Mouse (Mus musculus) stomach, postnatal 0 days (tissue): Measurements from ENCODE around the gene Creb5. TPM values are rescaled to one million over a fixed set of nuclear protein-coding genes. Genes with fewer than 3 reads are reported as not detected.

Experiments used
- ATAC-seq: fragments of 200-750 bp; cut with Nextera tagmentation; 2 replicates; pipeline ENCODE4 v1.8.0; 2017; ENCODE audit not compliant: low FRiP score, low TSS enrichment
- DNase-seq: peaks from one replicate; pipeline ENCODE4 v3.0.0-alpha.2; 2016; ENCODE audit warnings: low spot score
- H3K27ac ChIP-seq: fragments of 300-500 bp; sonication (generic); replicated peaks from 2 replicates; pipeline ENCODE4 v1.5.1; 2014; ENCODE audit warnings: mild to moderate bottlenecking, control low read depth
- H3K27me3 ChIP-seq: fragments of 300-500 bp; sonication (generic); 2 replicates; pipeline ENCODE4 v1.6.1; 2014; ENCODE audit warnings: low read length; ENCODE audit not compliant: control insufficient read depth, insufficient read depth
- H3K36me3 ChIP-seq: fragments of 300-500 bp; sonication (generic); 2 replicates; pipeline ENCODE4 v1.6.1; 2014; ENCODE audit warnings: low read length, mixed read lengths; ENCODE audit not compliant: control insufficient read depth, insufficient read depth
- H3K4me1 ChIP-seq: fragments of 300-500 bp; sonication (generic); replicated peaks from 2 replicates; pipeline ENCODE4 v1.6.1; 2014; ENCODE audit warnings: antibody characterized with exemption; ENCODE audit not compliant: control insufficient read depth, insufficient read depth
- H3K4me2 ChIP-seq: fragments of 300-500 bp; sonication (generic); replicated peaks from 2 replicates; pipeline ENCODE4 v1.6.1; 2014; ENCODE audit warnings: low read depth, mild to moderate bottlenecking, control low read depth, moderate library complexity
- H3K4me3 ChIP-seq: fragments of 300-500 bp; sonication (generic); 2 replicates; pipeline ENCODE4 v1.5.1; 2014; ENCODE audit warnings: low read depth, low read length, control low read depth
- H3K9ac ChIP-seq: fragments of 300-500 bp; sonication (generic); 2 replicates; pipeline ENCODE4 v1.6.1; 2014; ENCODE audit warnings: mild to moderate bottlenecking, low read length, control low read depth, mixed read lengths
- H3K9me3 ChIP-seq: fragments of 300-500 bp; sonication (generic); 2 replicates; pipeline ENCODE4 v1.6.1; 2016; ENCODE audit warnings: low read length; ENCODE audit not compliant: control insufficient read depth
- CTCF ChIP-seq: IDR thresholded peaks from 2 replicates; pipeline ENCODE4 v1.5.1; 2016; ENCODE audit warnings: antibody characterized with exemption, low read depth, mild to moderate bottlenecking, moderate library complexity
- EP300 ChIP-seq: optimal IDR thresholded peaks from 2 replicates; pipeline ENCODE3; 2016; ENCODE audit warnings: antibody characterized with exemption
- WGBS: fragments of 180-500 bp; shearing (Covaris S2); extraction: QIAGEN DNeasy Blood & Tissue Kit; methylation state at CpG from one replicate; pipeline ENCODE4 v1.1.7; 2014; 5-methylcytosine and 5-hydroxymethylcytosine counted together
- polyA plus RNA-seq: library from polyadenylated mRNA; unstranded; fragments of >200 nt; fragmentation: Nextera tagmentation; extraction: Ambion mirVana; gene quantifications from 2 replicates; pipeline ENCODE4 v1.2.1, GENCODE M21; 2015

Gene Creb5
- polyA plus RNA-seq, 1 experiment from 2014 or later = 3.2 TPM

GRCm38 (mm10) chr6:53710560-53710959, 423.5 kb downstream of the Creb5 start:
- Histone ChIP-seq H3K27me3 (no peaks in the 10 kb centered on the region), H3K9ac (no peak overlapping the region), H3K9me3 (no peaks in the 10 kb centered on the region), H3K36me3 (no peaks in the 10 kb centered on the region), H3K4me1 (no peaks in the 10 kb centered on the region), H3K27ac (no peak overlapping the region), H3K4me3 (no peak overlapping the region), H3K4me2 (no peak overlapping the region)
- peak; percentile 71; the same call in 1 of the 2 replicates for ATAC-seq
- no peak for TF ChIP-seq EP300
- TF ChIP-seq CTCF = peak; percentile 32
- 43% methylated on average over 5 of the region's 5 CpGs for WGBS
- peak; percentile 36 for DNase-seq

- Histone ChIP-seq H3K36me3 (no peaks in the 10 kb centered on the region), H3K4me3 (no peak overlapping the region)
Observed at GRCm38 (mm10) chr6:53713152-53713551, 426.1 kb downstream of the Creb5 start.

GRCm38 (mm10) chr6:53714908-53715321, 427.8 kb downstream of the Creb5 start:
- TF ChIP-seq EP300 = no peak
- no peak for TF ChIP-seq CTCF
- no peak overlapping the region for H3K4me2 ChIP-seq
- 70% methylated on average over 9 of the region's 9 CpGs for WGBS

More at GRCm38 (mm10) chr6:53713152-53713551, 426.1 kb downstream of the Creb5 start:
- no peak for DNase-seq
- H3K9me3 ChIP-seq = no peaks in the 10 kb centered on the region
- H3K27ac ChIP-seq = no peak overlapping the region
- H3K27me3 ChIP-seq = no peaks in the 10 kb centered on the region
- no peak for ATAC-seq
- no peaks in the 10 kb centered on the region for H3K4me1 ChIP-seq
- H3K9ac ChIP-seq = no peak overlapping the region
- TF ChIP-seq EP300 = no peak
- TF ChIP-seq CTCF = peak; percentile 2; the same call in 1 of the 2 replicates
- WGBS = 65% methylated on average over 9 of the region's 9 CpGs
- no peak overlapping the region for H3K4me2 ChIP-seq

GRCm38 (mm10) chr6:53716013-53716412, 428.9 kb downstream of the Creb5 start:
- Histone ChIP-seq H3K9me3 (no peaks in the 10 kb centered on the region), H3K9ac (no peak overlapping the region), H3K36me3 (no peaks in the 10 kb centered on the region), H3K4me1 (no peaks in the 10 kb centered on the region), H3K4me2 (no peak overlapping the region), H3K27me3 (no peaks in the 10 kb centered on the region), H3K4me3 (no peak overlapping the region), H3K27ac (no peak overlapping the region)
- TF ChIP-seq EP300 (no peak), CTCF (no peak)
- WGBS = 44% methylated on average over 9 of the region's 9 CpGs
- ATAC-seq = no peak
- no peak for DNase-seq

More at GRCm38 (mm10) chr6:53714908-53715321, 427.8 kb downstream of the Creb5 start:
- Histone ChIP-seq H3K27ac (no peak overlapping the region; the same call in 1 of the 2 replicates), H3K36me3 (no peaks in the 10 kb centered on the region), H3K27me3 (no peaks in the 10 kb centered on the region), H3K4me1 (no peaks in the 10 kb centered on the region), H3K9ac (no peak overlapping the region), H3K4me3 (no peak overlapping the region), H3K9me3 (no peaks in the 10 kb centered on the region)
- no peak for DNase-seq
- peak; percentile 70 for ATAC-seq

- 89% methylated on average over 3 of the region's 3 CpGs for WGBS
- DNase-seq = no peak
- ATAC-seq = no peak
- no peak overlapping the region for H3K9ac ChIP-seq
- no peaks in the 10 kb centered on the region for H3K36me3 ChIP-seq
- no peak overlapping the region for H3K4me2 ChIP-seq
- H3K27ac ChIP-seq = no peak overlapping the region
- no peak overlapping the region for H3K4me3 ChIP-seq
- TF ChIP-seq CTCF = no peak
- TF ChIP-seq EP300 = no peak
- H3K27me3 ChIP-seq = no peaks in the 10 kb centered on the region
- H3K9me3 ChIP-seq = no peaks in the 10 kb centered on the region
- H3K4me1 ChIP-seq = no peaks in the 10 kb centered on the region
Observed at GRCm38 (mm10) chr6:53720009-53720408, 432.9 kb downstream of the Creb5 start.

GRCm38 (mm10) chr6:53721595-53721994, 434.5 kb downstream of the Creb5 start:
- no peaks in the 10 kb centered on the region for H3K36me3 ChIP-seq
- H3K27me3 ChIP-seq = no peaks in the 10 kb centered on the region
- no peak overlapping the region for H3K4me3 ChIP-seq
- H3K4me1 ChIP-seq = no peaks in the 10 kb centered on the region
- H3K27ac ChIP-seq = no peak overlapping the region
- DNase-seq = peak; percentile 73
- no peak overlapping the region for H3K9ac ChIP-seq
- 13% methylated on average over 9 of the region's 9 CpGs for WGBS
- H3K4me2 ChIP-seq = no peak overlapping the region
- no peaks in the 10 kb centered on the region for H3K9me3 ChIP-seq
- TF ChIP-seq CTCF (peak; percentile 95), EP300 (no peak)
- ATAC-seq = 0 out of 2 replicates have a peak, but pooled peaks have one; percentile 42
